Mouse (Mus musculus) forebrain, embryonic 13.5 days (tissue): ENCODE data around the gene Camk1d. TPM values are rescaled to one million over a fixed set of nuclear protein-coding genes. Genes with fewer than 3 reads are reported as not detected.
A peak's percentile ranks its signal among the peaks of the same experiment; 100 is the strongest.

Experiments used
- ATAC-seq: fragments of 200-750 bp; cut with Nextera tagmentation; 2 replicates; pipeline ENCODE4 v1.8.0; 2017
- H3K27ac ChIP-seq: fragments of 300-500 bp; sonication (generic); 2 replicates; pipeline ENCODE4 v1.5.1; 2015; ENCODE audit warnings: inconsistent platforms, mild to moderate bottlenecking, moderate library complexity
- H3K27me3 ChIP-seq: fragments of 300-500 bp; sonication (generic); 2 replicates; pipeline ENCODE4 v1.6.1; 2015; ENCODE audit warnings: mild to moderate bottlenecking, inconsistent platforms
- H3K36me3 ChIP-seq: fragments of 300-500 bp; sonication (generic); 2 replicates; pipeline ENCODE4 v1.6.1; 2015; ENCODE audit warnings: mild to moderate bottlenecking, inconsistent platforms; ENCODE audit not compliant: poor library complexity, severe bottlenecking
- H3K4me1 ChIP-seq: fragments of 300-500 bp; sonication (generic); 2 replicates; pipeline ENCODE4 v1.6.1; 2015; ENCODE audit warnings: inconsistent platforms
- H3K4me2 ChIP-seq: fragments of 300-500 bp; sonication (generic); 2 replicates; pipeline ENCODE4 v1.6.1; 2015; ENCODE audit warnings: inconsistent platforms, mild to moderate bottlenecking, moderate library complexity
- H3K4me3 ChIP-seq: fragments of 300-500 bp; sonication (generic); 2 replicates; pipeline ENCODE4 v1.5.1; 2015; ENCODE audit warnings: mild to moderate bottlenecking, inconsistent platforms
- H3K9ac ChIP-seq: fragments of 300-500 bp; sonication (generic); 2 replicates; pipeline ENCODE4 v1.6.1; 2015; ENCODE audit warnings: mild to moderate bottlenecking, inconsistent platforms
- H3K9me3 ChIP-seq: fragments of 300-500 bp; sonication (generic); replicated peaks from 2 replicates; pipeline ENCODE4 v1.6.1; 2016; ENCODE audit warnings: inconsistent platforms
- WGBS: fragments of 180-500 bp; shearing (Covaris S2); methylation state at CpG from one replicate; pipeline ENCODE4 v1.1.7; 2015; 5-methylcytosine and 5-hydroxymethylcytosine counted together
- polyA plus RNA-seq: library from polyadenylated mRNA; unstranded; fragments of >200 nt; fragmentation: Nextera tagmentation; extraction: Ambion mirVana; gene quantifications from 2 replicates; pipeline ENCODE4 v1.2.1, GENCODE M21; 2015

Gene Camk1d
- 2.8 and 3.9 TPM in 2 replicates for polyA plus RNA-seq

GRCm38 (mm10) chr2:5714211-5715053, at the start of gene Camk1d:
Gene Camk1d, minus strand, starts transcription at chr2:5714515.
- Histone ChIP-seq H3K27me3 (peaks cover 18% of the 10 kb centered on the region), H3K4me2 (peak within 1 kb of the TSS; percentile 95), H3K4me1 (peaks cover 16% of the 10 kb centered on the region), H3K27ac (peak within 1 kb of the TSS; percentile 68), H3K9ac (peak within 1 kb of the TSS; percentile 68), H3K36me3 (no peaks in the 10 kb centered on the region), H3K9me3 (peaks cover 6% of the 10 kb centered on the region; the same call in 1 of the 2 replicates), H3K4me3 (peak within 1 kb of the TSS; percentile 74)
- under 1% methylated on average over 66 of the region's 80 CpGs for WGBS
- ATAC-seq, result peak; percentile 91

GRCm38 (mm10) chr2:5762031-5762430, 47.7 kb upstream of the Camk1d start:
- no peak for ATAC-seq
- no peak overlapping the region for H3K4me3 ChIP-seq
- no peaks in the 10 kb centered on the region for H3K36me3 ChIP-seq
- H3K27me3 ChIP-seq, result no peaks in the 10 kb centered on the region
- H3K9me3 ChIP-seq, result no peaks in the 10 kb centered on the region
- H3K9ac ChIP-seq, result no peak overlapping the region
- 94% methylated on average over 3 of the region's 3 CpGs for WGBS
- H3K4me1 ChIP-seq, result no peaks in the 10 kb centered on the region
- no peak overlapping the region for H3K4me2 ChIP-seq
- no peak overlapping the region for H3K27ac ChIP-seq

DNA sequence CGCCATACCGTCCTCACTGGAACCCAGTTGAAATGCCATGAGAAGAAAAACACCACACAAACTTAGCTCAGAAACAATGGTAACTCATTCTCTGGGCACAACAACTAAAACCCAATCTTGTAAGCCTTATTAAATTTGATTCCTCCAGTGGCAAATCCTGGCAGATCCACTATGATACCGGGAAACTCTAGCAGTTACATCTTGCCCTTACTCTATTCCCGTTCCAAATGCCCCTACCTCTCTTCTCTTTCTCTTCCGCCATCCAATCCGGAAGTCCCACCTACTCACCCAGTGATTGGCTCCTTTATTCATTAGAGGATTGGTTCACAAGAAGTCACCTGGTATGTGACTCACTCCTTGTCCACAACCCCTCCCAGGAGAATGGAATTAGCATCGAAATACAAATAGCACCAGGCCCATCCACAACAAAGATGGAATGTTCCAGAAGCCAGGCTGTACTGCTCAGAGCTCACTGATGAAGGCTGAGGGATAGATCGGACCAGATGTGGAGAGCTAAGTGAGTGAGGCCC, 46.2 kb upstream of the Camk1d start:
- Histone ChIP-seq H3K4me2 (no peak overlapping the region), H3K27ac (no peak overlapping the region), H3K4me1 (no peaks in the 10 kb centered on the region), H3K4me3 (no peak overlapping the region), H3K9ac (no peak overlapping the region), H3K36me3 (no peaks in the 10 kb centered on the region), H3K27me3 (no peaks in the 10 kb centered on the region), H3K9me3 (no peaks in the 10 kb centered on the region)
- 93% methylated on average over 8 of the region's 8 CpGs for WGBS
- no peak for ATAC-seq

DNA sequence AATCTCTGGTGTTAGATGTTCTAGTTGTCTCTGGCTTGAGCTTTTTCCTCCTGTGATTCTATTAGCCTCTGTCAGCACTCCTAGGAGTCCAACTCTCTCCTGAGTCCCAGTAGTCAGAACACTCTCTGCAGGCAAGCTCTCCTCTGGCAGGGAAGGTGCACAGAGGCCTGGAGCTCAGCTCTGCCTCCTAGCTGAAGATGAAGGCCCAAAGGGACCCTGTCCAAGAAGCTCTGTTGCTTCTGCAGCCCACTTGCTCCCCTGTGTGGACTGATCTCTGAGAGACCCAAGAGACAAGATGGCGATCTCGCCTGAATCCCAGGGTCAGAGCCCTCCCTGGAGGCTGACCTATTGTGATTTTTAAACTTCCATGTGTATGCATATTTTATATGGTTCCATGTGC, 44.3 kb upstream of the Camk1d start:
- no peaks in the 10 kb centered on the region for H3K9me3 ChIP-seq
- H3K4me3 ChIP-seq, result no peak overlapping the region
- H3K36me3 ChIP-seq, result no peaks in the 10 kb centered on the region
- no peak overlapping the region for H3K27ac ChIP-seq
- no peak for ATAC-seq
- 92% methylated on average over 2 of the region's 2 CpGs for WGBS
- H3K27me3 ChIP-seq, result no peaks in the 10 kb centered on the region
- no peaks in the 10 kb centered on the region for H3K4me1 ChIP-seq
- no peak overlapping the region for H3K9ac ChIP-seq
- H3K4me2 ChIP-seq, result no peak overlapping the region

DNA sequence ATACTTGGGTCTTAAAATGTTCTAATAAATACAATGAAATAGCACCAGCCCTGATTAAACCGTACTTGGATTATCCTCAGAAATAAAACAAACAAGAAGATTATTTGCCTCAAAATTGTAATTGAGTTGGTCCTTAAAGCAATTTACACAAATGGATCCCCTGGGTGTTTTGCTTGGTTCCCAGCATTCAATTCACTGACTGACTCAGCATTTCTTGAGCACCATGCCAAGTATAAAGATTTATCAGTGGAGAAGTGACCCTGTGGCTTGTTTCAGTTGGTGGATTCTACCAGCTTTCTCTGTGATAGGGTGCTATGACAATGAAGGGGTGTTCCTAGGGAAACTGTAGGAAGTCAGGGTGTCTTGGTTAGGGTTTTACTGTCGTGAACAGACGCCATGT, 36.6 kb upstream of the Camk1d start:
- H3K9me3 ChIP-seq, result no peaks in the 10 kb centered on the region
- H3K9ac ChIP-seq, result no peak overlapping the region
- H3K4me1 ChIP-seq, result no peaks in the 10 kb centered on the region
- no peak for ATAC-seq
- no peak overlapping the region for H3K4me2 ChIP-seq
- H3K36me3 ChIP-seq, result no peaks in the 10 kb centered on the region
- no peak overlapping the region for H3K27ac ChIP-seq
- no peaks in the 10 kb centered on the region for H3K27me3 ChIP-seq
- 87% methylated on average over 3 of the region's 3 CpGs for WGBS
- no peak overlapping the region for H3K4me3 ChIP-seq

DNA sequence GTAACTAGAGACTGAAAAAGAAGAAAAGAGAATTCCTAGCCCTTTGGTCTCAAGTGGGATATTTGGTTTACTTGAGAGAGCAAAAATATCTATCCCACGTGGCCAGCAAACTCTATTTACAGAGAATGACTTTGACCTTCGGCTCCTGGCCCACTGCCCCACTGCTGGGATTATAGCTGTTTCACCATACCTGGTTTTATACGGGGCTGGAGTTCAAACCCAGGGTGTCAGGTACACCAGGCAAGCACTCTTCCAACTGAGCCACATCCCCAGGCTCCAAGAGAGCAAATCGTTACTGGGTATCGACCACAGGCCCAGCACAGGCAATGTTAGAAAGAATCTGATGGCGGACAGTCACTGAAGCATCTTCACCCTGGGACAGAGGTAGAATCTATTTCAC, 34.9 kb upstream of the Camk1d start:
- H3K27me3 ChIP-seq, result no peaks in the 10 kb centered on the region
- 82% methylated on average over 6 of the region's 6 CpGs for WGBS
- H3K27ac ChIP-seq, result no peak overlapping the region
- ATAC-seq, result no peak
- H3K4me2 ChIP-seq, result no peak overlapping the region
- H3K4me1 ChIP-seq, result no peaks in the 10 kb centered on the region
- H3K4me3 ChIP-seq, result no peak overlapping the region
- H3K9me3 ChIP-seq, result no peaks in the 10 kb centered on the region
- no peaks in the 10 kb centered on the region for H3K36me3 ChIP-seq
- H3K9ac ChIP-seq, result no peak overlapping the region

DNA sequence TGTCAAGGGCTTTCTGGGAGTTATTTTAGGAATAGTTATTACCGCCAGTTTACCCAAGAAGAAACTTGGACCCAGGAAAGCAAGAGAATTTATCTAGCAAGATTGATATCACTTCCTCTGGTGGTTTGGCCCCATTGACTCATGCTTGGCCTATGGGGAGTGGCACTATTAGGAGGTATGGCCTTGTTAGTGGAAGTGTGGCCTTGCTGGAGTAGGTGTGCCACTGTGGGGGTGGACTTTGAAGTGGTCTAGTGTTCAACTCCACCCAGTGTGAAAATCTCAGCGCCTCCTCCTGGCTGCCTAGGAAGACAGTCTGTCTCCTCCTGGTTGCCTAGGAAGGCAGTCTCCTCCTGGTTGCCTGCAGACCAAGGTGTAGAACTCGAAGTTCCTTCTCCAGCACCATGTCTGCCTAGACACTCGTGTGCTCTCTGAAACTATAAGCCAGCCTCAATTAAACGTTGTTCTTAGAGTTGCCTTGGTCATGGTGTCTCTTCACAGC, 33.3 kb upstream of the Camk1d start:
- no peaks in the 10 kb centered on the region for H3K36me3 ChIP-seq
- H3K9ac ChIP-seq, result no peak overlapping the region
- no peaks in the 10 kb centered on the region for H3K4me1 ChIP-seq
- H3K27me3 ChIP-seq, result no peaks in the 10 kb centered on the region
- no peak overlapping the region for H3K27ac ChIP-seq
- H3K9me3 ChIP-seq, result no peaks in the 10 kb centered on the region; the same call in 1 of the 2 replicates
- no peak overlapping the region for H3K4me3 ChIP-seq
- no peak for ATAC-seq
- WGBS, result 82% methylated on average over 5 of the region's 5 CpGs
- H3K4me2 ChIP-seq, result no peak overlapping the region

DNA sequence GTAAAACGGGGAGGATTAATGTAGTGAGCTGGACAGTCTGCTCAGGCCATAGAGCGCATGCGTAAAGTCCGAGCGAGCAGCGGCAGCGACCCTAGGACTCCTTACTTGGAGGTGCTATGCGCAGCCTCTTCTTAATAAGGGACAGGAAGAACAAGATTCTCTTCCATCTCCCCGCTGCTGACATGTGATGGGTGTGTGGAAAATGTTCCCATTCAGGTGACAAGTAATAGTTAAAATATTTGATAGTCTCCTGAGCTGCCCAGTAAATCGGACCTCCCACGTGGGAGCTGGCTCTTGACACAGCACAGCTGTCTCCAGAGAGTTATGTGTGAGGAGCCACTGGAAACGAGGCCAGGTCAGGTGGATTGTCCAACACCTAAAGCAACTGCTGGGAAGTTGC, 32.2 kb upstream of the Camk1d start:
- no peaks in the 10 kb centered on the region for H3K36me3 ChIP-seq
- H3K27me3 ChIP-seq, result no peaks in the 10 kb centered on the region
- no peaks in the 10 kb centered on the region; the same call in 1 of the 2 replicates for H3K9me3 ChIP-seq
- H3K4me2 ChIP-seq, result no peak overlapping the region
- no peak overlapping the region for H3K4me3 ChIP-seq
- no peak overlapping the region for H3K9ac ChIP-seq
- no peak overlapping the region for H3K27ac ChIP-seq
- H3K4me1 ChIP-seq, result no peaks in the 10 kb centered on the region
- ATAC-seq, result no peak
- WGBS, result 85% methylated on average over 12 of the region's 12 CpGs

DNA sequence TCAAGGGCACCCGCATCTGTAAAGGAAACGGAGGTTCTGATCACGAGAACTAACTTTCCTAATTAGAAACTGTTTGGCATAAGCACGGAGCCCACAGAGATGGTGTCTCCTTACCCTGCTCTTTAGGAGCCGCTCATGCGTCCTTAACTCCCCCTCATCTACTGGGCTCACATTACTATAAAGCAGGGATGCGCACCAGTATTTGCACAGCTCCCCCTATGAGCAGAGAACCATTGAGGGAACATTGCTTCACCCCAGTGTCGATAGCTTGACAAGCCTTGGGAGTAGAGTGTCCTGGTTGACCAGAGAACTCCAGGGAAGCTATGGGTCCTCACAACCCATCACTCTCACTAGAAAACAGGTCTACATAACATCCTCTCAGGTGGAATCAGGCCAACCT, 29.6 kb upstream of the Camk1d start:
- Histone ChIP-seq H3K9me3 (no peaks in the 10 kb centered on the region; the same call in 1 of the 2 replicates), H3K4me2 (no peak overlapping the region), H3K27me3 (no peaks in the 10 kb centered on the region), H3K27ac (no peak overlapping the region), H3K4me1 (no peaks in the 10 kb centered on the region), H3K4me3 (no peak overlapping the region), H3K36me3 (no peaks in the 10 kb centered on the region), H3K9ac (no peak overlapping the region)
- ATAC-seq, result no peak
- WGBS, result 59% methylated on average over 8 of the region's 8 CpGs

GRCm38 (mm10) chr2:5740913-5741312, 26.6 kb upstream of the Camk1d start:
- no peak overlapping the region for H3K9ac ChIP-seq
- H3K36me3 ChIP-seq, result no peaks in the 10 kb centered on the region
- no peaks in the 10 kb centered on the region; the same call in 1 of the 2 replicates for H3K9me3 ChIP-seq
- peaks cover 4% of the 10 kb centered on the region; the same call in 1 of the 2 replicates for H3K4me1 ChIP-seq
- ATAC-seq, result no peak
- H3K27me3 ChIP-seq, result no peaks in the 10 kb centered on the region
- no peak overlapping the region for H3K4me2 ChIP-seq
- 77% methylated on average over 1 of the region's 1 CpGs for WGBS
- H3K27ac ChIP-seq, result no peak overlapping the region
- no peak overlapping the region for H3K4me3 ChIP-seq

- no peaks in the 10 kb centered on the region for H3K27me3 ChIP-seq
- WGBS, result 28% methylated on average over 2 of the region's 2 CpGs
- no peaks in the 10 kb centered on the region for H3K9me3 ChIP-seq
- peaks cover 11% of the 10 kb centered on the region for H3K4me1 ChIP-seq
- no peak overlapping the region for H3K4me3 ChIP-seq
- no peak overlapping the region for H3K4me2 ChIP-seq
- H3K9ac ChIP-seq, result no peak overlapping the region
- H3K27ac ChIP-seq, result no peak overlapping the region
- 0 out of 2 replicates have a peak, but pooled peaks have one; percentile 30 for ATAC-seq
- no peaks in the 10 kb centered on the region for H3K36me3 ChIP-seq
Measured at GRCm38 (mm10) chr2:5735881-5736280, 21.6 kb upstream of the Camk1d start.

DNA sequence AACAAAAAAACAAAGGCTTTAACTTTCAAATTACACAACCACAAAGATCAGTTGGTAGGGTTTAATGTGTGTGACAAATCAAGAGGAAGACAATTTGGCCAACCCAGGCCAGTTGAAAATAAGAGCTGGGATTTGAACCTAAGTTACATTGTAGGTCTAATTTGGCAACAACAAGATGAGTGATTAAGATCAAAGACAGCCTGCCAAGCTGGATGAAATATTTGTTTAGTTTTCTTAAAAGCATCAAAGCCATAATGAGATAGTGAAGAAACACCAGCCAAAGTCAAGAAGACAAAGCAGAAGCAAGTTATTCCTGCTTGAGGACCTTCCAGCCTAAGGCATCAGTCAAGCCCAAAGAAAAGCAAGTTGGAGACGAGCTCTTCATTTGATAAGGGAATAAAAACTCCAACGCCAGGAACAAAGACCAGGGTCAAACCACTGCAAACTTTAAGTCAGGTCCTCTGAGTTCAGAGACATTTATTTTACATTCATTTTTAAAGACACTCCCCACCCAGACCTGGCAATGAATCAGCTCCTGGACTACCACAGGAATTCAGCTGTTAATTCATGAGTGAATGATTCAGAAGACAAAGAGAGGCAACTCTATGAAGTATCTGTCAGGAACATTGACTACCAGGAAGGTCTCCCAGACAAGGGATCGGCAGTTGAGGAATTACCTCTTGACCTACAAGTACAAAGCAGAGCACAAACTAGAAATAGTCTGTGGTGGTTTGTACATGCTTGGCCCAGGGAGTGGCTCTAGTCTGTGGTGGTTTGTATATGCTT, 19.2 kb upstream of the Camk1d start:
- no peaks in the 10 kb centered on the region for H3K9me3 ChIP-seq
- H3K4me1 ChIP-seq, result peaks cover 24% of the 10 kb centered on the region
- no peak overlapping the region for H3K4me2 ChIP-seq
- no peak overlapping the region for H3K9ac ChIP-seq
- H3K36me3 ChIP-seq, result no peaks in the 10 kb centered on the region
- no peaks in the 10 kb centered on the region for H3K27me3 ChIP-seq
- no peak for ATAC-seq
- 85% methylated on average over 3 of the region's 3 CpGs for WGBS
- no peak overlapping the region for H3K27ac ChIP-seq
- no peak overlapping the region for H3K4me3 ChIP-seq
